Mouse (Mus musculus) embryonic fibroblast, embryonic 13.5 days (primary cell): ENCODE measurements around the gene B9d2.

ENCODE experiments used
- CTCF ChIP-seq: IDR thresholded peaks from 2 replicates; pipeline ENCODE4 v1.5.1; 2011; ENCODE audit warnings: mild to moderate bottlenecking, control low read depth, low read length, moderate library complexity, borderline replicate concordance; ENCODE audit not compliant: insufficient read depth
- POLR2A ChIP-seq: IDR thresholded peaks from 2 replicates; pipeline ENCODE4 v1.6.1; 2011; ENCODE audit warnings: low read depth, mild to moderate bottlenecking, control low read depth, low read length, moderate library complexity

DNA sequence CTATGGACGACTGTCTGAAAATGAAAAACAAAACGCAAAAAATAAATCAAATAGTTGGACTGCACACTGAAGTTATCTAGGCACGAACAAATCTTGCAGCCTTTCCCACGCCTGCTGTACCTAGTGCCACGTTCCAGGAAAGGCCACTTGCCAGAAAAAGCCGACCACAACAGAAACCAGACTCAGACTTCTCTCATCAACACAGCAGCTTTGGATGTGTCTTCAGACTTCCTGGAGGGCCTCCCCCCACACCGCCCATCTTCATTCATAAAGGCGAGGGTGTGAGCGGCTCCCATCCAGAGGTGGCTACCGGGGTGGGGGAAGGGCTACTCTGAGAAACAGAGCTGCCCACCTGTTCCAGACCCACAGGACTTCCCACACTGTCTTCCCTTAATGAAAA lies 36.4 kb upstream of the B9d2 start:
- TF ChIP-seq CTCF (no peak), POLR2A (no peak)
